Mouse (Mus musculus) limb, embryonic 14.5 days (tissue): ENCODE results near the gene 1700016D06Rik. TPM values are rescaled to one million over a fixed set of nuclear protein-coding genes. Genes with fewer than 3 reads are reported as not detected.

ENCODE experiments used
- ATAC-seq: fragments of 200-750 bp; cut with Nextera tagmentation; 2 replicates; pipeline ENCODE4 v1.8.0; 2017; ENCODE audit warnings: low read depth, moderate number of reproducible peaks, moderate TSS enrichment; ENCODE audit not compliant: low FRiP score
- DNase-seq: peaks from one replicate; pipeline ENCODE4 v3.0.0-alpha.2; 2015; ENCODE audit warnings: low spot score
- H3K27ac ChIP-seq: fragments of 300-500 bp; sonication (generic); replicated peaks from 2 replicates; pipeline ENCODE4 v1.5.1; 2014; ENCODE audit warnings: low read depth, mild to moderate bottlenecking, low read length, moderate library complexity, mixed read lengths
- H3K27me3 ChIP-seq: fragments of 300-500 bp; sonication (generic); 2 replicates; pipeline ENCODE4 v1.6.1; 2014; ENCODE audit warnings: low read length, mixed read lengths; ENCODE audit not compliant: control insufficient read depth, insufficient read depth
- H3K36me3 ChIP-seq: fragments of 300-500 bp; sonication (generic); 2 replicates; pipeline ENCODE4 v1.6.1; 2014; ENCODE audit warnings: mild to moderate bottlenecking, low read length, moderate library complexity, mixed read lengths; ENCODE audit not compliant: control insufficient read depth, insufficient read depth
- H3K4me1 ChIP-seq: fragments of 300-500 bp; sonication (generic); 2 replicates; pipeline ENCODE4 v1.6.1; 2014; ENCODE audit warnings: antibody characterized with exemption, low read length, mixed read lengths; ENCODE audit not compliant: control insufficient read depth, insufficient read depth
- H3K4me2 ChIP-seq: fragments of 300-500 bp; sonication (generic); replicated peaks from 2 replicates; pipeline ENCODE4 v1.6.1; 2014; ENCODE audit warnings: low read depth, mild to moderate bottlenecking, low read length, moderate library complexity; ENCODE audit not compliant: severe bottlenecking
- H3K4me3 ChIP-seq: fragments of 300-500 bp; sonication (generic); replicated peaks from 2 replicates; pipeline ENCODE4 v1.5.1; 2014; ENCODE audit warnings: low read length
- H3K9ac ChIP-seq: fragments of 300-500 bp; sonication (generic); 2 replicates; pipeline ENCODE4 v1.6.1; 2014; ENCODE audit warnings: mild to moderate bottlenecking, low read depth, low read length, moderate library complexity; ENCODE audit not compliant: severe bottlenecking
- H3K9me3 ChIP-seq: fragments of 300-500 bp; sonication (generic); 2 replicates; pipeline ENCODE4 v1.6.1; 2016; ENCODE audit warnings: low read length; ENCODE audit not compliant: control insufficient read depth
- POLR2A ChIP-seq: fragments of 200-500 bp; IDR thresholded peaks from 2 replicates; pipeline ENCODE4 v1.8.0; 2012; ENCODE audit warnings: inconsistent platforms, mild to moderate bottlenecking, moderate library complexity, borderline replicate concordance; ENCODE audit not compliant: insufficient read depth, insufficient read length; ENCODE audit errors: extremely low read depth
- WGBS: fragments of 180-500 bp; shearing (Covaris S2); extraction: QIAGEN DNeasy Blood & Tissue Kit; methylation state at CpG from one replicate; pipeline ENCODE4 v1.1.7; 2014; 5-methylcytosine and 5-hydroxymethylcytosine counted together
- polyA plus RNA-seq, 2 experiments: library from polyadenylated mRNA; depleted of rRNA in 1 of 2; stranded (reverse) in 1 of 2; unstranded in 1 of 2; fragments of >200 nt; fragmentation: Nextera tagmentation in 1 of 2; extraction: Ambion mirVana in 1 of 2; gene quantifications; 2 replicates each; pipeline versions ENCODE4 v1.2.1 to v1.2.3; 2012 to 2014

Gene 1700016D06Rik
- not detected in 2 replicates for polyA plus RNA-seq (2012; rRNA removed)
- not detected in 2 replicates for polyA plus RNA-seq (2014; fragmentation: Nextera tagmentation; extraction: Ambion mirVana)

- no peak for TF ChIP-seq POLR2A
- Histone ChIP-seq H3K27me3 (no peaks in the 10 kb centered on the region), H3K9me3 (no peaks in the 10 kb centered on the region), H3K9ac (peak within 1 kb of the TSS; percentile 25; the same call in 1 of the 2 replicates), H3K4me2 (peak within 1 kb of the TSS; percentile 42), H3K36me3 (no peaks in the 10 kb centered on the region), H3K4me1 (no peaks in the 10 kb centered on the region), H3K4me3 (peak within 1 kb of the TSS; percentile 12), H3K27ac (no peak within 1 kb of the TSS)
- WGBS, result 70% methylated on average over 6 of the region's 6 CpGs
- ATAC-seq (no peak), DNase-seq (no peak)
Observed at GRCm38 (mm10) chr8:11701033-11701362, at the start of gene 1700016D06Rik. TSS of gene 1700016D06Rik (minus strand) at chr8:11701063.

- DNase-seq (no peak), ATAC-seq (no peak)
- no peaks in the 10 kb centered on the region for H3K27me3 ChIP-seq
- H3K27ac ChIP-seq, result no peak overlapping the region
- no peak overlapping the region for H3K4me3 ChIP-seq
- H3K9ac ChIP-seq, result no peak overlapping the region
- TF ChIP-seq POLR2A, result no peak
- 47% methylated on average over 6 of the region's 6 CpGs for WGBS
- H3K9me3 ChIP-seq, result no peaks in the 10 kb centered on the region
- no peaks in the 10 kb centered on the region for H3K36me3 ChIP-seq
- H3K4me2 ChIP-seq, result no peak overlapping the region
- H3K4me1 ChIP-seq, result no peaks in the 10 kb centered on the region; the same call in 1 of the 2 replicates
Observed at GRCm38 (mm10) chr8:11749472-11749871, 48.6 kb upstream of the 1700016D06Rik start.

GRCm38 (mm10) chr8:11746850-11747600 lies 46.2 kb upstream of the 1700016D06Rik start:
- no peaks in the 10 kb centered on the region for H3K36me3 ChIP-seq
- no peak overlapping the region for H3K27ac ChIP-seq
- no peak overlapping the region for H3K4me2 ChIP-seq
- no peaks in the 10 kb centered on the region for H3K9me3 ChIP-seq
- no peak overlapping the region for H3K4me3 ChIP-seq
- ATAC-seq (no peak), DNase-seq (no peak)
- H3K9ac ChIP-seq, result no peak overlapping the region
- no peaks in the 10 kb centered on the region; the same call in 1 of the 2 replicates for H3K4me1 ChIP-seq
- 66% methylated on average over 11 of the region's 11 CpGs for WGBS
- no peak for TF ChIP-seq POLR2A
- no peaks in the 10 kb centered on the region for H3K27me3 ChIP-seq

GRCm38 (mm10) chr8:11743580-11743979 lies 42.7 kb upstream of the 1700016D06Rik start:
- no peaks in the 10 kb centered on the region for H3K9me3 ChIP-seq
- WGBS, result 80% methylated on average over 10 of the region's 10 CpGs
- ATAC-seq, result no peak
- no peaks in the 10 kb centered on the region for H3K27me3 ChIP-seq
- H3K4me3 ChIP-seq, result no peak overlapping the region
- no peak overlapping the region for H3K27ac ChIP-seq
- H3K9ac ChIP-seq, result no peak overlapping the region
- no peaks in the 10 kb centered on the region; the same call in 1 of the 2 replicates for H3K4me1 ChIP-seq
- H3K4me2 ChIP-seq, result no peak overlapping the region
- H3K36me3 ChIP-seq, result no peaks in the 10 kb centered on the region
- TF ChIP-seq POLR2A, result no peak
- DNase-seq, result no peak

GRCm38 (mm10) chr8:11740857-11741256 lies 40.0 kb upstream of the 1700016D06Rik start:
- H3K27ac ChIP-seq, result no peak overlapping the region
- no peaks in the 10 kb centered on the region for H3K27me3 ChIP-seq
- DNase-seq (no peak), ATAC-seq (no peak)
- 0 out of 2 replicates have a peak, but pooled peaks cover 6% of the 10 kb centered on the region for H3K36me3 ChIP-seq
- H3K9ac ChIP-seq, result no peak overlapping the region
- no peak overlapping the region for H3K4me3 ChIP-seq
- H3K4me1 ChIP-seq, result no peaks in the 10 kb centered on the region; the same call in 1 of the 2 replicates
- no peaks in the 10 kb centered on the region for H3K9me3 ChIP-seq
- no peak for TF ChIP-seq POLR2A
- WGBS, result 87% methylated on average over 2 of the region's 2 CpGs
- H3K4me2 ChIP-seq, result no peak overlapping the region
